Mouse (Mus musculus): ENCODE measurements at regions not wholly inside any gene's neighbourhood (a gene's known extent, or its start where the extent isn't known, plus 50 kb on each side); places are given as distances from the start of the nearest gene placed in this dataset.

GRCm38 (mm10) chr8:89456517-89456916, 412.6 kb upstream of the Sall1 start:
- no peaks in the 10 kb centered on the region for H3K36me3 ChIP-seq (ENCODE audit: control insufficient read depth)
- no peak for TF ChIP-seq GATA1 (IDR thresholded peaks at IDR 0.05; ENCODE audit: low read length)
- no peak for TF ChIP-seq TAL1 (IDR thresholded peaks at IDR 0.05; ENCODE audit: low read length)
- H3K4me3 ChIP-seq (replicated peaks), result no peak overlapping the region
- H3K9me3 ChIP-seq (ENCODE audit: control insufficient read depth, low read length), result peaks cover 17% of the 10 kb centered on the region
- H3K27me3 ChIP-seq (ENCODE audit: control insufficient read depth), result no peaks in the 10 kb centered on the region
- H3K4me1 ChIP-seq (ENCODE audit: control insufficient read depth), result no peaks in the 10 kb centered on the region

GRCm38 (mm10) chr8:89455731-89456130, 411.8 kb upstream of the Sall1 start:
- Histone ChIP-seq H3K9me3 (ENCODE audit: control insufficient read depth, low read length) (peaks cover 18% of the 10 kb centered on the region), H3K4me3 (replicated peaks) (no peak overlapping the region), H3K4me1 (ENCODE audit: control insufficient read depth) (no peaks in the 10 kb centered on the region), H3K27me3 (ENCODE audit: control insufficient read depth) (no peaks in the 10 kb centered on the region), H3K36me3 (ENCODE audit: control insufficient read depth) (no peaks in the 10 kb centered on the region)
- TF ChIP-seq TAL1 (IDR thresholded peaks at IDR 0.05; ENCODE audit: low read length) (no peak), GATA1 (IDR thresholded peaks at IDR 0.05; ENCODE audit: low read length) (no peak)

- no peaks in the 10 kb centered on the region for H3K27me3 ChIP-seq (ENCODE audit: control insufficient read depth)
- H3K36me3 ChIP-seq (ENCODE audit: control insufficient read depth), result no peaks in the 10 kb centered on the region
- no peak overlapping the region for H3K4me3 ChIP-seq (replicated peaks)
- H3K9me3 ChIP-seq (ENCODE audit: control insufficient read depth, low read length), result peaks cover 14% of the 10 kb centered on the region
- no peaks in the 10 kb centered on the region for H3K4me1 ChIP-seq (ENCODE audit: control insufficient read depth)
- TF ChIP-seq GATA1 (IDR thresholded peaks at IDR 0.05; ENCODE audit: low read length) (no peak), TAL1 (IDR thresholded peaks at IDR 0.05; ENCODE audit: low read length) (no peak)
Measured at GRCm38 (mm10) chr8:89454197-89454596, 410.2 kb upstream of the Sall1 start.

GRCm38 (mm10) chr8:89453724-89454123, 409.8 kb upstream of the Sall1 start:
- no peaks in the 10 kb centered on the region for H3K4me1 ChIP-seq (ENCODE audit: control insufficient read depth)
- H3K27me3 ChIP-seq (ENCODE audit: control insufficient read depth), result no peaks in the 10 kb centered on the region
- no peak overlapping the region for H3K4me3 ChIP-seq (replicated peaks)
- no peaks in the 10 kb centered on the region for H3K36me3 ChIP-seq (ENCODE audit: control insufficient read depth)
- H3K9me3 ChIP-seq (ENCODE audit: control insufficient read depth, low read length), result peaks cover 14% of the 10 kb centered on the region
- TF ChIP-seq GATA1 (IDR thresholded peaks at IDR 0.05; ENCODE audit: low read length) (no peak), TAL1 (IDR thresholded peaks at IDR 0.05; ENCODE audit: low read length) (no peak)

- no peaks in the 10 kb centered on the region for H3K36me3 ChIP-seq (ENCODE audit: control insufficient read depth)
- TF ChIP-seq TAL1 (IDR thresholded peaks at IDR 0.05; ENCODE audit: low read length) (no peak), GATA1 (IDR thresholded peaks at IDR 0.05; ENCODE audit: low read length) (no peak)
- no peak overlapping the region for H3K4me3 ChIP-seq (replicated peaks)
- H3K4me1 ChIP-seq (ENCODE audit: control insufficient read depth), result no peaks in the 10 kb centered on the region
- no peaks in the 10 kb centered on the region for H3K27me3 ChIP-seq (ENCODE audit: control insufficient read depth)
- no peaks in the 10 kb centered on the region for H3K9me3 ChIP-seq (ENCODE audit: control insufficient read depth, low read length)
Measured at GRCm38 (mm10) chr8:89444466-89444865, 400.5 kb upstream of the Sall1 start.

GRCm38 (mm10) chr8:89439304-89439703, 395.3 kb upstream of the Sall1 start:
- no peak overlapping the region for H3K4me3 ChIP-seq (replicated peaks)
- H3K36me3 ChIP-seq (ENCODE audit: control insufficient read depth), result no peaks in the 10 kb centered on the region
- TF ChIP-seq TAL1 (IDR thresholded peaks at IDR 0.05; ENCODE audit: low read length) (no peak), GATA1 (IDR thresholded peaks at IDR 0.05; ENCODE audit: low read length) (no peak)
- no peaks in the 10 kb centered on the region for H3K9me3 ChIP-seq (ENCODE audit: control insufficient read depth, low read length)
- no peaks in the 10 kb centered on the region for H3K4me1 ChIP-seq (ENCODE audit: control insufficient read depth)
- H3K27me3 ChIP-seq (ENCODE audit: control insufficient read depth), result no peaks in the 10 kb centered on the region

- no peaks in the 10 kb centered on the region for H3K36me3 ChIP-seq (ENCODE audit: control insufficient read depth)
- H3K4me3 ChIP-seq (replicated peaks), result no peak overlapping the region
- TF ChIP-seq TAL1 (IDR thresholded peaks at IDR 0.05; ENCODE audit: low read length) (no peak), GATA1 (IDR thresholded peaks at IDR 0.05; ENCODE audit: low read length) (no peak)
- H3K4me1 ChIP-seq (ENCODE audit: control insufficient read depth), result no peaks in the 10 kb centered on the region
- no peaks in the 10 kb centered on the region for H3K9me3 ChIP-seq (ENCODE audit: control insufficient read depth, low read length)
- H3K27me3 ChIP-seq (ENCODE audit: control insufficient read depth), result no peaks in the 10 kb centered on the region
Measured at GRCm38 (mm10) chr8:89426969-89427368, 383.0 kb upstream of the Sall1 start.

- peaks cover 6% of the 10 kb centered on the region; the same call in 1 of the 2 replicates for H3K9me3 ChIP-seq (ENCODE audit: control insufficient read depth, low read length)
- H3K4me1 ChIP-seq (ENCODE audit: control insufficient read depth), result no peaks in the 10 kb centered on the region
- no peak for TF ChIP-seq TAL1 (IDR thresholded peaks at IDR 0.05; ENCODE audit: low read length)
- no peak for TF ChIP-seq GATA1 (IDR thresholded peaks at IDR 0.05; ENCODE audit: low read length)
Measured at GRCm38 (mm10) chr8:89415287-89415686, 371.3 kb upstream of the Sall1 start.

GRCm38 (mm10) chr8:89412500-89412899, 368.5 kb upstream of the Sall1 start:
- TF ChIP-seq GATA1 (IDR thresholded peaks at IDR 0.05; ENCODE audit: low read length) (no peak), TAL1 (IDR thresholded peaks at IDR 0.05; ENCODE audit: low read length) (no peak)
- Histone ChIP-seq H3K36me3 (ENCODE audit: control insufficient read depth) (no peaks in the 10 kb centered on the region), H3K4me1 (ENCODE audit: control insufficient read depth) (no peaks in the 10 kb centered on the region), H3K27me3 (ENCODE audit: control insufficient read depth) (peaks cover 14% of the 10 kb centered on the region), H3K9me3 (ENCODE audit: control insufficient read depth, low read length) (peaks cover 6% of the 10 kb centered on the region; the same call in 1 of the 2 replicates), H3K4me3 (replicated peaks) (no peak overlapping the region)

More at GRCm38 (mm10) chr8:89415287-89415686, 371.3 kb upstream of the Sall1 start:
- Histone ChIP-seq H3K4me3 (replicated peaks) (no peak overlapping the region), H3K36me3 (ENCODE audit: control insufficient read depth) (no peaks in the 10 kb centered on the region), H3K27me3 (ENCODE audit: control insufficient read depth) (peaks cover 9% of the 10 kb centered on the region)

GRCm38 (mm10) chr8:89412046-89412445, 368.1 kb upstream of the Sall1 start:
- Histone ChIP-seq H3K4me1 (ENCODE audit: control insufficient read depth) (no peaks in the 10 kb centered on the region), H3K36me3 (ENCODE audit: control insufficient read depth) (no peaks in the 10 kb centered on the region), H3K4me3 (replicated peaks) (no peak overlapping the region), H3K9me3 (ENCODE audit: control insufficient read depth, low read length) (peaks cover 6% of the 10 kb centered on the region; the same call in 1 of the 2 replicates), H3K27me3 (ENCODE audit: control insufficient read depth) (peaks cover 14% of the 10 kb centered on the region)
- TF ChIP-seq TAL1 (IDR thresholded peaks at IDR 0.05; ENCODE audit: low read length) (no peak), GATA1 (IDR thresholded peaks at IDR 0.05; ENCODE audit: low read length) (no peak)

Measured in erythroblast, embryonic 14.5 days (primary cell).